Mouse (Mus musculus) stomach, embryonic 14.5 days (tissue): Measurements from ENCODE around the gene Cdk9. TPM values are rescaled to one million over a fixed set of nuclear protein-coding genes. Genes with fewer than 3 reads are reported as not detected.

Source experiments
- ATAC-seq: fragments of 200-750 bp; cut with Nextera tagmentation; 2 replicates; pipeline ENCODE4 v1.8.0; 2017; ENCODE audit warnings: low read depth, moderate TSS enrichment; ENCODE audit not compliant: insufficient number of reproducible peaks, insufficient read depth, low FRiP score
- H3K27ac ChIP-seq: fragments of 300-500 bp; sonication (generic); 2 replicates; pipeline ENCODE4 v1.5.1; 2014; ENCODE audit warnings: mild to moderate bottlenecking, low read length, moderate library complexity, mixed read lengths
- H3K27me3 ChIP-seq: fragments of 300-500 bp; sonication (generic); 2 replicates; pipeline ENCODE4 v1.6.1; 2014; ENCODE audit warnings: low read length, control low read depth, mixed read lengths; ENCODE audit not compliant: control insufficient read depth, insufficient read depth
- H3K36me3 ChIP-seq: fragments of 300-500 bp; sonication (generic); 2 replicates; pipeline ENCODE4 v1.6.1; 2014; ENCODE audit warnings: mild to moderate bottlenecking, control low read depth, low read length, moderate library complexity, mixed read lengths; ENCODE audit not compliant: control insufficient read depth, insufficient read depth
- H3K4me1 ChIP-seq: fragments of 300-500 bp; sonication (generic); 2 replicates; pipeline ENCODE4 v1.6.1; 2014; ENCODE audit warnings: low read length, control low read depth, mixed read lengths; ENCODE audit not compliant: control insufficient read depth, insufficient read depth
- H3K4me2 ChIP-seq: fragments of 300-500 bp; sonication (generic); replicated peaks from 2 replicates; pipeline ENCODE4 v1.6.1; 2014; ENCODE audit warnings: low read depth, low read length, control low read depth
- H3K4me3 ChIP-seq: fragments of 300-500 bp; sonication (generic); 2 replicates; pipeline ENCODE4 v1.5.1; 2014; ENCODE audit warnings: low read depth, low read length, control low read depth
- H3K9ac ChIP-seq: fragments of 300-500 bp; sonication (generic); replicated peaks from 2 replicates; pipeline ENCODE4 v1.6.1; 2014; ENCODE audit warnings: low read depth, mild to moderate bottlenecking, control low read depth, low read length, moderate library complexity, mixed read lengths
- H3K9me3 ChIP-seq: fragments of 300-500 bp; sonication (generic); 2 replicates; pipeline ENCODE4 v1.6.1; 2016; ENCODE audit warnings: low read depth, low read length, control low read depth; ENCODE audit not compliant: control insufficient read depth
- WGBS: fragments of 180-500 bp; shearing (Covaris S2); extraction: QIAGEN DNeasy Blood & Tissue Kit; methylation state at CpG from one replicate; pipeline ENCODE4 v1.1.7; 2014; 5-methylcytosine and 5-hydroxymethylcytosine counted together
- polyA plus RNA-seq: library from polyadenylated mRNA; unstranded; fragments of >200 nt; fragmentation: Nextera tagmentation; extraction: Ambion mirVana; gene quantifications from 2 replicates; pipeline ENCODE4 v1.2.1, GENCODE M21; 2014

Gene Cdk9
- polyA plus RNA-seq, 1 experiment from 2014 or later: 78.6 TPM

GRCm38 (mm10) chr2:32693823-32694411, 19.0 kb downstream of the Cdk9 start:
- ATAC-seq: peak; percentile 97
- Histone ChIP-seq H3K4me2 (peak overlapping the region; percentile 83), H3K27me3 (no peaks in the 10 kb centered on the region), H3K4me1 (peaks cover 13% of the 10 kb centered on the region), H3K9me3 (no peaks in the 10 kb centered on the region), H3K36me3 (no peaks in the 10 kb centered on the region; the same call in 1 of the 2 replicates), H3K4me3 (peak overlapping the region; percentile 92), H3K27ac (peak overlapping the region; percentile 66; the same call in 1 of the 2 replicates), H3K9ac (peak overlapping the region; percentile 73)
- under 1% methylated on average over 51 of the region's 51 CpGs for WGBS

GRCm38 (mm10) chr2:32693282-32693681, 19.6 kb downstream of the Cdk9 start:
- Histone ChIP-seq H3K27me3 (no peaks in the 10 kb centered on the region), H3K9me3 (no peaks in the 10 kb centered on the region), H3K36me3 (no peaks in the 10 kb centered on the region; the same call in 1 of the 2 replicates), H3K4me1 (peaks cover 13% of the 10 kb centered on the region), H3K27ac (peak overlapping the region; percentile 63; the same call in 1 of the 2 replicates), H3K4me2 (peak overlapping the region; percentile 83), H3K4me3 (peak overlapping the region; percentile 92), H3K9ac (peak overlapping the region; percentile 73)
- 13% methylated on average over 7 of the region's 7 CpGs for WGBS
- no peak for ATAC-seq

GRCm38 (mm10) chr2:32692496-32692895, 20.4 kb downstream of the Cdk9 start:
- Histone ChIP-seq H3K36me3 (peaks cover 2% of the 10 kb centered on the region; the same call in 1 of the 2 replicates), H3K4me1 (peaks cover 13% of the 10 kb centered on the region), H3K27ac (no peak overlapping the region), H3K27me3 (no peaks in the 10 kb centered on the region), H3K9ac (0 out of 2 replicates have a peak overlapping the region, but pooled peaks have one; percentile 73), H3K9me3 (no peaks in the 10 kb centered on the region), H3K4me2 (peak overlapping the region; percentile 83), H3K4me3 (0 out of 2 replicates have a peak overlapping the region, but pooled peaks have one; percentile 92)
- 94% methylated on average over 14 of the region's 14 CpGs for WGBS
- no peak for ATAC-seq

GRCm38 (mm10) chr2:32691041-32691440, 21.8 kb downstream of the Cdk9 start:
- Histone ChIP-seq H3K27me3 (no peaks in the 10 kb centered on the region), H3K27ac (peak overlapping the region; percentile 6; the same call in 1 of the 2 replicates), H3K4me1 (peaks cover 13% of the 10 kb centered on the region), H3K9me3 (no peaks in the 10 kb centered on the region), H3K4me2 (0 out of 2 replicates have a peak overlapping the region, but pooled peaks have one; percentile 7), H3K4me3 (no peak overlapping the region), H3K36me3 (peaks cover 17% of the 10 kb centered on the region), H3K9ac (no peak overlapping the region)
- no peak for ATAC-seq
- WGBS: 73% methylated on average over 11 of the region's 11 CpGs

- Histone ChIP-seq H3K9me3 (no peaks in the 10 kb centered on the region), H3K27me3 (no peaks in the 10 kb centered on the region), H3K4me2 (no peak overlapping the region), H3K36me3 (peaks cover 33% of the 10 kb centered on the region), H3K4me1 (peaks cover 13% of the 10 kb centered on the region), H3K4me3 (no peak overlapping the region), H3K27ac (no peak overlapping the region), H3K9ac (no peak overlapping the region)
- peak; percentile 11; the same call in 1 of the 2 replicates for ATAC-seq
- WGBS: 24% methylated on average over 5 of the region's 5 CpGs
Observed at GRCm38 (mm10) chr2:32689420-32689819, 23.5 kb downstream of the Cdk9 start.

GRCm38 (mm10) chr2:32687562-32687961, 25.3 kb downstream of the Cdk9 start:
- H3K36me3 ChIP-seq: peaks cover 50% of the 10 kb centered on the region
- whole genome bisulfite sequencing: 95% methylated on average over 8 of the region's 8 CpGs

GRCm38 (mm10) chr2:32686640-32687039, 26.2 kb downstream of the Cdk9 start:
- Histone ChIP-seq H3K27me3 (no peaks in the 10 kb centered on the region), H3K27ac (no peak overlapping the region), H3K4me1 (peaks cover 4% of the 10 kb centered on the region), H3K4me2 (no peak overlapping the region), H3K4me3 (no peak overlapping the region), H3K9me3 (no peaks in the 10 kb centered on the region), H3K36me3 (peaks cover 51% of the 10 kb centered on the region), H3K9ac (no peak overlapping the region)
- 88% methylated on average over 6 of the region's 6 CpGs for WGBS
- ATAC-seq: no peak

More at GRCm38 (mm10) chr2:32687562-32687961, 25.3 kb downstream of the Cdk9 start:
- no peak for ATAC-seq
- H3K9me3 ChIP-seq: no peaks in the 10 kb centered on the region
- no peak overlapping the region for H3K9ac ChIP-seq
- no peaks in the 10 kb centered on the region for H3K27me3 ChIP-seq
- no peak overlapping the region for H3K27ac ChIP-seq
- no peak overlapping the region for H3K4me3 ChIP-seq
- peaks cover 6% of the 10 kb centered on the region for H3K4me1 ChIP-seq
- no peak overlapping the region for H3K4me2 ChIP-seq

GRCm38 (mm10) chr2:32685807-32686206, 27.1 kb downstream of the Cdk9 start:
- no peak for ATAC-seq
- peaks cover 52% of the 10 kb centered on the region for H3K36me3 ChIP-seq
- H3K27ac ChIP-seq: no peak overlapping the region
- H3K9ac ChIP-seq: no peak overlapping the region
- peaks cover 9% of the 10 kb centered on the region for H3K4me1 ChIP-seq
- no peaks in the 10 kb centered on the region for H3K27me3 ChIP-seq
- H3K9me3 ChIP-seq: no peaks in the 10 kb centered on the region
- 90% methylated on average over 3 of the region's 3 CpGs for WGBS
- H3K4me2 ChIP-seq: no peak overlapping the region
- H3K4me3 ChIP-seq: no peak overlapping the region
